Mouse (Mus musculus) embryonic fibroblast, embryonic 13.5 days (primary cell): ENCODE results near the gene Sbf1. TPM values are rescaled to one million over a fixed set of nuclear protein-coding genes. Genes with fewer than 3 reads are reported as not detected.
A peak's percentile ranks its signal among the peaks of the same experiment; 100 is the strongest.

Experiments
- H3K27ac ChIP-seq: 2 replicates; pipeline ENCODE4 v1.5.1; 2012; ENCODE audit warnings: low read length, control low read depth, inconsistent platforms; ENCODE audit not compliant: insufficient read depth
- H3K4me1 ChIP-seq: 2 replicates; pipeline ENCODE4 v1.6.1; 2011; ENCODE audit warnings: low read length; ENCODE audit not compliant: control insufficient read depth, insufficient read depth
- H3K4me3 ChIP-seq: 2 replicates; pipeline ENCODE4 v1.5.1; 2011; ENCODE audit warnings: mild to moderate bottlenecking, control low read depth, low read length; ENCODE audit not compliant: insufficient read depth
- CTCF ChIP-seq: IDR thresholded peaks from 2 replicates; pipeline ENCODE4 v1.5.1; 2011; ENCODE audit warnings: mild to moderate bottlenecking, control low read depth, low read length, moderate library complexity, borderline replicate concordance; ENCODE audit not compliant: insufficient read depth
- POLR2A ChIP-seq: IDR thresholded peaks from 2 replicates; pipeline ENCODE4 v1.6.1; 2011; ENCODE audit warnings: low read depth, mild to moderate bottlenecking, control low read depth, low read length, moderate library complexity
- polyA plus RNA-seq: library from polyadenylated mRNA; stranded (reverse); fragments of >200 nt; gene quantifications from 2 replicates; pipeline ENCODE4 v1.2.4, GENCODE M21; 2011; ENCODE audit warnings: low read depth; ENCODE audit not compliant: missing spikeins, insufficient read length

Sbf1 gene
- polyA plus RNA-seq, 1 experiment: 75.9 TPM

- Histone ChIP-seq H3K4me1 (no peaks in the 10 kb centered on the region), H3K27ac (no peak overlapping the region), H3K4me3 (no peak overlapping the region)
- TF ChIP-seq CTCF: no peak
- TF ChIP-seq POLR2A: no peak
Observed at GRCm38 (mm10) chr15:89350447-89350846, 35.3 kb upstream of the Sbf1 start.

- H3K27ac ChIP-seq: no peak overlapping the region
- TF ChIP-seq POLR2A: no peak
- TF ChIP-seq CTCF: no peak
- H3K4me3 ChIP-seq: no peak overlapping the region
- H3K4me1 ChIP-seq: no peaks in the 10 kb centered on the region
Observed at GRCm38 (mm10) chr15:89343325-89343724, 28.2 kb upstream of the Sbf1 start.

GRCm38 (mm10) chr15:89341678-89342077 is 26.6 kb upstream of the Sbf1 start:
- TF ChIP-seq CTCF (no peak), POLR2A (no peak)
- Histone ChIP-seq H3K4me1 (no peaks in the 10 kb centered on the region), H3K27ac (no peak overlapping the region), H3K4me3 (no peak overlapping the region)

- H3K27ac ChIP-seq: no peak overlapping the region
- H3K4me1 ChIP-seq: no peaks in the 10 kb centered on the region
- no peak overlapping the region for H3K4me3 ChIP-seq
- TF ChIP-seq CTCF: no peak
- TF ChIP-seq POLR2A: no peak
Observed at GRCm38 (mm10) chr15:89340136-89340535, 25.0 kb upstream of the Sbf1 start.

GRCm38 (mm10) chr15:89339696-89340095 is 24.6 kb upstream of the Sbf1 start:
- Histone ChIP-seq H3K4me3 (no peak overlapping the region), H3K27ac (no peak overlapping the region), H3K4me1 (no peaks in the 10 kb centered on the region)
- TF ChIP-seq POLR2A (no peak), CTCF (no peak)

- Histone ChIP-seq H3K4me3 (no peak overlapping the region), H3K4me1 (no peaks in the 10 kb centered on the region), H3K27ac (no peak overlapping the region)
- no peak for TF ChIP-seq POLR2A
- no peak for TF ChIP-seq CTCF
Observed at GRCm38 (mm10) chr15:89336422-89336821, 21.3 kb upstream of the Sbf1 start.

- H3K27ac ChIP-seq: no peak overlapping the region
- no peak overlapping the region for H3K4me3 ChIP-seq
- TF ChIP-seq CTCF (no peak), POLR2A (no peak)
- no peaks in the 10 kb centered on the region for H3K4me1 ChIP-seq
Observed at GRCm38 (mm10) chr15:89334774-89335537, 19.8 kb upstream of the Sbf1 start.

- no peaks in the 10 kb centered on the region for H3K4me1 ChIP-seq
- TF ChIP-seq POLR2A (no peak), CTCF (no peak)
- no peak within 1 kb of the TSS for H3K4me3 ChIP-seq
- H3K27ac ChIP-seq: no peak within 1 kb of the TSS
Observed at GRCm38 (mm10) chr15:89334271-89334670, 19.2 kb upstream of the Sbf1 start, which contains the start of gene Miox. TSS of gene Miox (plus strand) at chr15:89334398.

- no peak for TF ChIP-seq POLR2A
- no peak for TF ChIP-seq CTCF
- no peak overlapping the region for H3K4me3 ChIP-seq
- no peaks in the 10 kb centered on the region for H3K4me1 ChIP-seq
- no peak overlapping the region for H3K27ac ChIP-seq
Observed at GRCm38 (mm10) chr15:89326441-89326840, 11.3 kb upstream of the Sbf1 start.

- TF ChIP-seq POLR2A (no peak), CTCF (no peak)
- Histone ChIP-seq H3K4me1 (no peaks in the 10 kb centered on the region), H3K4me3 (peak overlapping the region; percentile 26), H3K27ac (no peak overlapping the region)
Observed at GRCm38 (mm10) chr15:89323656-89324055, 8.5 kb upstream of the Sbf1 start.
